9 mouse cellular contexts compared by ENCODE assay signal in genomic region chr8:120693861-120694493, GRCm38 (mm10). TPM values are rescaled to one million over a fixed set of nuclear protein-coding genes. Genes with fewer than 3 reads are reported as not detected.
DNase-seq lines count a peak whose midpoint lies in the region; ATAC-seq and TF ChIP-seq lines count a peak whose summit lies in the region.
"Had no signal": no experiment of that assay in that cellular context is flagged by ENCODE, and none has a peak within 500 bp of the region (broad histone marks: within the 10 kb centered on the region; RNA-seq: fewer than 3 reads in every experiment).

No protein-coding gene starts in this region.

- peak overlapping the region; percentile 24 for H3K4me2 ChIP-seq in myocyte (ENCODE audit: low read depth)
- H3K4me2 ChIP-seq in forebrain, embryonic 14.5 days (ENCODE audit: low read length) = no peak overlapping the region
- H3K4me2 ChIP-seq: neural tube, embryonic 13.5 days had no signal

- H3K36me3 ChIP-seq in myocyte (ENCODE audit: control insufficient read depth, insufficient read depth) = no peaks in the 10 kb centered on the region
- H3K36me3 ChIP-seq in forebrain, embryonic 14.5 days (ENCODE audit: control insufficient read depth, insufficient read depth, low read length) = no peaks in the 10 kb centered on the region
- H3K36me3 ChIP-seq: neural tube, embryonic 13.5 days had no signal

- H3K27ac ChIP-seq in forebrain, embryonic 14.5 days (ENCODE audit: low read depth, low read length) = no peak overlapping the region
- H3K27ac ChIP-seq: neural tube, embryonic 13.5 days had no signal

- TF ChIP-seq POLR2A in myocyte (IDR thresholded peaks at IDR 0.05; ENCODE audit: insufficient read length, low read depth) = no peak

- 59% methylated on average over 22 of the region's 22 CpGs for WGBS in forebrain, embryonic 14.5 days

- H3ac ChIP-seq in myocyte (ENCODE audit: control insufficient read depth, insufficient read length) = no peak overlapping the region

- H3K9ac ChIP-seq in forebrain, embryonic 14.5 days (ENCODE audit: low read length) = no peak overlapping the region
- H3K9ac ChIP-seq: neural tube, embryonic 13.5 days had no signal

- H3K4me3 ChIP-seq in myocyte = no peak overlapping the region
- no peak overlapping the region for H3K4me3 ChIP-seq in forebrain, embryonic 14.5 days (ENCODE audit: low read depth, low read length)
- H3K4me3 ChIP-seq: neural tube, embryonic 13.5 days had no signal

- peaks cover 38% of the 10 kb centered on the region for H3K27me3 ChIP-seq in myocyte (ENCODE audit: control insufficient read depth, insufficient read depth, insufficient read length)
- no peaks in the 10 kb centered on the region for H3K27me3 ChIP-seq in forebrain, embryonic 14.5 days (replicated peaks; ENCODE audit: control insufficient read depth, insufficient read depth, low read length)
- H3K27me3 ChIP-seq: neural tube, embryonic 13.5 days had no signal

- no peaks in the 10 kb centered on the region for H3K79me2 ChIP-seq in myocyte (ENCODE audit: control insufficient read depth, insufficient read depth)

- DNase-seq in ovary, adult 18-20 months (ENCODE audit: low spot score) = peak; percentile 43
- no peak for DNase-seq in ovary, postnatal 14 days (ENCODE audit: low spot score)
- peak; percentile 55 for DNase-seq in embryo, embryonic 10.5 days (ENCODE audit: low spot score)
- peak; percentile 82 to 86 for DNase-seq in kidney, postnatal 4 days
- DNase-seq in forebrain, embryonic 14.5 days (ENCODE audit: low spot score) = no peak
- no peak for DNase-seq in Muller cell, postnatal 12 days (ENCODE audit: inconsistent ontology term)
- no peak for DNase-seq in spleen, postnatal 14 days (ENCODE audit: low spot score in 2 of 2)

- no peaks in the 10 kb centered on the region for H3K9me3 ChIP-seq in forebrain, embryonic 14.5 days (replicated peaks; ENCODE audit: control insufficient read depth, low read length)
- H3K9me3 ChIP-seq: neural tube, embryonic 13.5 days had no signal

- no peaks in the 10 kb centered on the region for H3K4me1 ChIP-seq in forebrain, embryonic 14.5 days (ENCODE audit: control insufficient read depth, insufficient read depth, low read length)

- ATAC-seq in forebrain, embryonic 14.5 days = no peak

TF ChIP-seq in myocyte, 11 proteins besides CTCF, POLR2A, EP300 and RAD21:
- peak in 1 of 3 experiments; percentile 48 for TF ChIP-seq MYOD1 (IDR thresholded peaks at IDR 0.05; ENCODE audit: control insufficient read depth in 1 of 3, insufficient read length in 2 of 3, low read depth in 2 of 3)
- TF ChIP-seq MYOG (IDR thresholded peaks at IDR 0.05; ENCODE audit: control insufficient read depth in 1 of 3, insufficient read depth in 1 of 3, insufficient read length in 2 of 3, low read depth in 2 of 3) = no peak

RNA-seq across cellular contexts. Expression of gene Emc8, which starts 25.6 kb away (rescaled TPM):
- polyA plus RNA-seq in myocyte (2012; fragmentation: generic; extraction: Trizol) = 122 TPM
- 193 and 216 TPM in 2 replicates for polyA plus RNA-seq in forebrain, embryonic 14.5 days (2014; fragmentation: Nextera tagmentation; extraction: Ambion mirVana)

RNA-seq across cellular contexts. Expression of gene Cox4i1, which starts 26.0 kb away (rescaled TPM):
- 1,903 TPM for polyA plus RNA-seq in myocyte (2012; fragmentation: generic; extraction: Trizol)
- polyA plus RNA-seq in forebrain, embryonic 14.5 days (2014; fragmentation: Nextera tagmentation; extraction: Ambion mirVana) = 1,002 and 1,092 TPM in 2 replicates

RNA-seq across cellular contexts. Expression of gene Gm27021, which starts 26.1 kb away (rescaled TPM):
- 1.9 TPM for polyA plus RNA-seq in myocyte (2012; fragmentation: generic; extraction: Trizol)
- 2.9 and 6.9 TPM in 2 replicates for polyA plus RNA-seq in forebrain, embryonic 14.5 days (2014; fragmentation: Nextera tagmentation; extraction: Ambion mirVana)

RNA-seq across cellular contexts. Expression of gene Irf8, which starts 42.2 kb away (rescaled TPM):
- not detected for polyA plus RNA-seq in myocyte (2012; fragmentation: generic; extraction: Trizol)
- 2.0 and 4.1 TPM in 2 replicates for polyA plus RNA-seq in forebrain, embryonic 14.5 days (2014; fragmentation: Nextera tagmentation; extraction: Ambion mirVana)

RNA-seq across cellular contexts. Expression of gene 1190005I06Rik, which starts 46.5 kb away (rescaled TPM):
- polyA plus RNA-seq in myocyte (2012; fragmentation: generic; extraction: Trizol) = 4.9 TPM
- polyA plus RNA-seq in forebrain, embryonic 14.5 days (2014; fragmentation: Nextera tagmentation; extraction: Ambion mirVana) = 7.1 and 8.3 TPM in 2 replicates

Comparison
In these comparisons a context has a peak if more than half of its experiments do, and no peak if none do; other contexts are left out.
1. DNase-seq: peak in ovary, adult 18-20 months (single experiment), embryo, embryonic 10.5 days (single experiment) and kidney, postnatal 4 days (2 of 2); none in ovary, postnatal 14 days (single experiment), forebrain, embryonic 14.5 days (single experiment), Muller cell, postnatal 12 days (single experiment) and spleen, postnatal 14 days (0 of 2).